Mouse (Mus musculus) forebrain, embryonic 12.5 days (tissue): Measurements from ENCODE around the gene Pin4. TPM values are rescaled to one million over a fixed set of nuclear protein-coding genes. Genes with fewer than 3 reads are reported as not detected.

Experiments used
- ATAC-seq: fragments of 200-750 bp; cut with Nextera tagmentation; 2 replicates; pipeline ENCODE4 v1.8.0; 2017; ENCODE audit warnings: moderate TSS enrichment; ENCODE audit not compliant: low FRiP score
- H3K27ac ChIP-seq: fragments of 300-500 bp; sonication (generic); 2 replicates; pipeline ENCODE4 v1.5.1; 2016; ENCODE audit warnings: mild to moderate bottlenecking
- H3K27me3 ChIP-seq: fragments of 300-500 bp; sonication (generic); 2 replicates; pipeline ENCODE4 v1.6.1; 2016; ENCODE audit warnings: mild to moderate bottlenecking
- H3K36me3 ChIP-seq: fragments of 300-500 bp; sonication (generic); replicated peaks from 2 replicates; pipeline ENCODE4 v1.6.1; 2016; ENCODE audit warnings: mild to moderate bottlenecking
- H3K4me1 ChIP-seq: fragments of 300-500 bp; sonication (generic); 2 replicates; pipeline ENCODE4 v1.6.1; 2016
- H3K4me2 ChIP-seq: fragments of 300-500 bp; sonication (generic); 2 replicates; pipeline ENCODE4 v1.6.1; 2016; ENCODE audit warnings: mild to moderate bottlenecking, moderate library complexity
- H3K4me3 ChIP-seq: fragments of 300-500 bp; sonication (generic); replicated peaks from 2 replicates; pipeline ENCODE4 v1.5.1; 2016; ENCODE audit warnings: mild to moderate bottlenecking
- H3K9ac ChIP-seq: fragments of 300-500 bp; sonication (generic); 2 replicates; pipeline ENCODE4 v1.6.1; 2016; ENCODE audit warnings: mild to moderate bottlenecking
- H3K9me3 ChIP-seq: fragments of 300-500 bp; sonication (generic); 2 replicates; pipeline ENCODE4 v1.6.1; 2016
- WGBS: fragments of 180-500 bp; shearing (Covaris S2); methylation state at CpG from one replicate; pipeline ENCODE4 v1.1.7; 2016; 5-methylcytosine and 5-hydroxymethylcytosine counted together
- polyA plus RNA-seq: library from polyadenylated mRNA; unstranded; fragments of >200 nt; fragmentation: Nextera tagmentation; extraction: Ambion mirVana; gene quantifications from 2 replicates; pipeline ENCODE4 v1.2.1, GENCODE M21; 2016

Gene Pin4
- polyA plus RNA-seq, 1 experiment from 2014 or later: 82.2 TPM

DNA sequence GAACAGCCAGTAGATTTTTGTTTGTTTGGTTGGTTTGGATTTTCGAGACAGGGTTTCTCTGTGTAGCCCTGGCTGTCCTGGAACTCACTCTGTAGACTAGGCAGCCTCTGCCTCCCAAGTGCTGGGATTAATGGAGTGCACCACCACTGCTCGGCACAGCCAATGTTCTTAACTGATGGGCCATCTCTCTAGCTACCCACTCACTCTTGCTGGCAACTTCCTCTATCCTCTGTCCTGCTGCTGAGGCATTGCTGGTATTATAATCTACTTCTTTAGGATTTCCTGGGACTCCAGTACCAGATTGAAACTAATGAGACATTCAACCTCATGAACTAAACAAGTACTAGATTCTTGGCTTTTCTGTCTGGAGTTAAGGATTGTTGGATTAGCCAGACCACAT lies 41.3 kb downstream of the Pin4 start:
- H3K27me3 ChIP-seq: no peaks in the 10 kb centered on the region
- 0 out of 2 replicates have a peak, but pooled peaks cover 2% of the 10 kb centered on the region for H3K4me1 ChIP-seq
- no peak overlapping the region for H3K4me2 ChIP-seq
- no peak for ATAC-seq
- no peak overlapping the region for H3K4me3 ChIP-seq
- no peak overlapping the region for H3K9ac ChIP-seq
- no peak overlapping the region for H3K27ac ChIP-seq
- H3K36me3 ChIP-seq: no peaks in the 10 kb centered on the region
- 66% methylated on average over 2 of the region's 2 CpGs for WGBS
- H3K9me3 ChIP-seq: no peaks in the 10 kb centered on the region

GRCm38 (mm10) chrX:102163096-102163495 lies 43.8 kb downstream of the Pin4 start:
- no peak overlapping the region for H3K9ac ChIP-seq
- 37% methylated on average over 2 of the region's 2 CpGs for WGBS

GRCm38 (mm10) chrX:102163529-102163928 lies 44.3 kb downstream of the Pin4 start:
- no peak overlapping the region for H3K27ac ChIP-seq
- H3K4me1 ChIP-seq: no peaks in the 10 kb centered on the region; the same call in 1 of the 2 replicates
- WGBS: 84% methylated on average over 4 of the region's 4 CpGs
- H3K27me3 ChIP-seq: no peaks in the 10 kb centered on the region
- no peak for ATAC-seq
- H3K9me3 ChIP-seq: no peaks in the 10 kb centered on the region
- H3K36me3 ChIP-seq: no peaks in the 10 kb centered on the region
- no peak overlapping the region for H3K4me2 ChIP-seq
- H3K4me3 ChIP-seq: no peak overlapping the region
- no peak overlapping the region for H3K9ac ChIP-seq

More at GRCm38 (mm10) chrX:102163096-102163495, 43.8 kb downstream of the Pin4 start:
- no peaks in the 10 kb centered on the region for H3K36me3 ChIP-seq
- H3K27ac ChIP-seq: no peak overlapping the region
- H3K27me3 ChIP-seq: no peaks in the 10 kb centered on the region
- H3K4me1 ChIP-seq: no peaks in the 10 kb centered on the region; the same call in 1 of the 2 replicates
- no peak overlapping the region for H3K4me3 ChIP-seq
- H3K9me3 ChIP-seq: no peaks in the 10 kb centered on the region
- no peak overlapping the region for H3K4me2 ChIP-seq
- no peak for ATAC-seq

DNA sequence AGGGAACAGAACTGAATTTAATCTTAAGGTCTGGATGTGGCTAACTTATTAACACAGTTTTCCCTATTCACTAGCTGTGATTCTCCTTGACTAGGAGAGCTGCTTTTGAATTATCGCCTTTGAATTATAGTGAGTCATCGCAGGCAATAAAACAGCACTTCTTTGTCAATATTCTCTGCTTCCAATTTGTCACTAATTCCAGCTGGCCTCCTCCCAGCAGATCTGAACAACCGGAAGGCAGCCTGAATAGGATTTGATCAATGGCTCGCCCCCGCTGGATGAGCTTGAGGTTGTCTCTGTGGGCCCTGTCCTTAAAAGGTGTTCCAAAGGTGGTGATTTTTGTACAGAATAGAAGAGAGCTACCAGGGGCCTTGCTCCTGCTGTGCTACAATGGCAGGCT lies 47.3 kb downstream of the Pin4 start:
- H3K4me1 ChIP-seq: no peaks in the 10 kb centered on the region; the same call in 1 of the 2 replicates
- WGBS: 40% methylated on average over 5 of the region's 5 CpGs
- ATAC-seq: no peak
- no peaks in the 10 kb centered on the region for H3K36me3 ChIP-seq
- 0 out of 2 replicates have a peak, but pooled peaks cover under 1% of the 10 kb centered on the region for H3K27me3 ChIP-seq
- H3K4me3 ChIP-seq: no peak overlapping the region
- H3K27ac ChIP-seq: peak overlapping the region; percentile 21; the same call in 1 of the 2 replicates
- H3K9me3 ChIP-seq: no peaks in the 10 kb centered on the region
- H3K9ac ChIP-seq: no peak overlapping the region
- no peak overlapping the region for H3K4me2 ChIP-seq

DNA sequence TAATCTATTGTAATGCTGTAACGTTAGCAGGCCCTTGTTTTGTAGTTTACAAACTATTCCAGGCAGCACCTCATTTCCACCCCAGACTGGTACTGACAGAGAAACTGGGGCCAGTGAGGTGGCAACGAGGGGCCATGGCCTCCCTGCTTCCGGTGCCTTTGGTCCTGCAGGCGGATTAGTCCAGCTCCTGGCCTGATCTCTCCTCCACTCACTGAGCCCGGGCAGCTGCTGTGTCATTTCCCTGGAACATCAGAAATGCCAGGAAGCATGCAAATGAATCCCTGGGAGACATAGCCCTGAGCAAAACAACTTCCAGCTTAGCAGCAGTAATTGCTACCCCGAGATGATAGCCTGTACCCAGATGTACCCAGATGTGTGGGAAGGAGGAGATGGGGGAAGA lies 47.7 kb downstream of the Pin4 start:
- H3K4me3 ChIP-seq: no peak overlapping the region
- H3K9ac ChIP-seq: no peak overlapping the region
- peak overlapping the region; percentile 21 for H3K27ac ChIP-seq
- H3K9me3 ChIP-seq: no peaks in the 10 kb centered on the region
- H3K4me1 ChIP-seq: no peaks in the 10 kb centered on the region; the same call in 1 of the 2 replicates
- no peak for ATAC-seq
- 30% methylated on average over 6 of the region's 6 CpGs for WGBS
- no peaks in the 10 kb centered on the region for H3K36me3 ChIP-seq
- no peak overlapping the region for H3K4me2 ChIP-seq
- 0 out of 2 replicates have a peak, but pooled peaks cover 5% of the 10 kb centered on the region for H3K27me3 ChIP-seq

- no peak overlapping the region for H3K4me2 ChIP-seq
- H3K27ac ChIP-seq: no peak overlapping the region
- H3K4me3 ChIP-seq: no peak overlapping the region
- H3K9ac ChIP-seq: no peak overlapping the region
- 46% methylated on average over 1 of the region's 1 CpGs for WGBS
- no peaks in the 10 kb centered on the region; the same call in 1 of the 2 replicates for H3K4me1 ChIP-seq
- no peaks in the 10 kb centered on the region for H3K9me3 ChIP-seq
- no peak for ATAC-seq
- H3K27me3 ChIP-seq: 0 out of 2 replicates have a peak, but pooled peaks cover 5% of the 10 kb centered on the region
- H3K36me3 ChIP-seq: no peaks in the 10 kb centered on the region
These were observed 50.5 kb downstream of the Pin4 start for GRCm38 (mm10) chrX:102169724-102170123.

GRCm38 (mm10) chrX:102170135-102170534 lies 50.9 kb downstream of the Pin4 start:
- H3K36me3 ChIP-seq: no peaks in the 10 kb centered on the region
- H3K4me1 ChIP-seq: no peaks in the 10 kb centered on the region; the same call in 1 of the 2 replicates
- H3K9ac ChIP-seq: no peak overlapping the region
- ATAC-seq: no peak
- H3K4me2 ChIP-seq: no peak overlapping the region
- no peaks in the 10 kb centered on the region for H3K9me3 ChIP-seq
- no peak overlapping the region for H3K4me3 ChIP-seq
- 46% methylated on average over 3 of the region's 3 CpGs for WGBS
- 0 out of 2 replicates have a peak, but pooled peaks cover 5% of the 10 kb centered on the region for H3K27me3 ChIP-seq
- H3K27ac ChIP-seq: no peak overlapping the region

- Histone ChIP-seq H3K4me3 (no peak overlapping the region), H3K9ac (no peak overlapping the region), H3K4me2 (no peak overlapping the region), H3K4me1 (no peaks in the 10 kb centered on the region; the same call in 1 of the 2 replicates), H3K27ac (no peak overlapping the region), H3K9me3 (no peaks in the 10 kb centered on the region), H3K27me3 (0 out of 2 replicates have a peak, but pooled peaks cover 5% of the 10 kb centered on the region), H3K36me3 (no peaks in the 10 kb centered on the region)
- ATAC-seq: no peak
- WGBS: 81% methylated on average over 3 of the region's 3 CpGs
These were observed 51.7 kb downstream of the Pin4 start for GRCm38 (mm10) chrX:102170900-102171299.

DNA sequence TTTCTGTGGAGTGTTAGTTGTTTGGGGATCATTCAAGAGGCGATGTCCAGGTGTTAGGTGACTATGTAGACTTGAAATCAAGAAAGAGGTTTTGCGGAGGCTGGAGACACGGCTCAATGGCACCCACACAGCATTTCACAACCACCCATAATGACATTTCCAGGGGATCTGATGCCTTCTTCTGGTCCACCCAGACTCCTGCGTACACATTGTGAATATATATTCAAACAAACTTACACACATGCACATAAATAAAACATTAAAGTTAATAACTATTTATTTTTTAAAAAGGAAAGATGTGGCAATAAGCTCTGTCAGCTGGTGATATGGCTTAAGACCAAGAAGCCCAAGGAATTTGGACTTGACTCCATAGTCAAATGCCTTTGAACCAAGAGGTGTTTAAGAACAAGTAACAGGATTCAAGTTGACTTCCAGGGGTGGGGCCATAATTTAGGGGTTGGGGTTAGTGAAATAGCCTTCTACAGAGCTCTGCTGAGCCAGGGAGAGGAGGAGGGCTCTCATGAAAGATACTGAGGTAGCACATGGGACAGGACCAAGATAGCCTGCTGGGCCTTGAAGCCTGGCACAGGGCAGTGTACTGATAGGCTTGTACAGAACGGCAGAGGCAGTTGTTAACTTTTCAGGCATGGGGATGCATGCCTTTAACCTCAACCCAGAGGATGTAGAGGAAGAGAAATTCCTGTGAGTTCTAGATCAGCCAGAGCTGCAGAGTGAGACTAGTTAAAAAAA lies 56.5 kb downstream of the Pin4 start:
- no peak overlapping the region for H3K27ac ChIP-seq
- H3K4me2 ChIP-seq: no peak overlapping the region
- 87% methylated on average over 5 of the region's 5 CpGs for WGBS
- H3K27me3 ChIP-seq: 0 out of 2 replicates have a peak, but pooled peaks cover 5% of the 10 kb centered on the region
- H3K4me1 ChIP-seq: no peaks in the 10 kb centered on the region
- no peaks in the 10 kb centered on the region for H3K36me3 ChIP-seq
- no peaks in the 10 kb centered on the region for H3K9me3 ChIP-seq
- no peak overlapping the region for H3K9ac ChIP-seq
- H3K4me3 ChIP-seq: no peak overlapping the region
- ATAC-seq: no peak

Other genes with a start within 250 kb of the Pin4 start
- 9.3 and 10.2 TPM in 2 replicates for gene Rtl5, start 48.1 kb upstream of the Pin4 start, polyA plus RNA-seq
- 17.9 and 18.5 TPM in 2 replicates for gene Ercc6l, start 37.6 kb downstream of the Pin4 start, polyA plus RNA-seq
- gene Rps4x, start 69.9 kb downstream of the Pin4 start, polyA plus RNA-seq: 531 and 555 TPM in 2 replicates
- gene Cited1, start 132.7 kb downstream of the Pin4 start, polyA plus RNA-seq: 9.8 and 10.4 TPM in 2 replicates